Mouse (Mus musculus): Measurements from ENCODE around the gene Etv6. TPM values are rescaled to one million over a fixed set of nuclear protein-coding genes. Genes with fewer than 3 reads are reported as not detected.

The Etv6 gene
- polyA plus RNA-seq, 1 experiment: 4.4 TPM

GRCm38 (mm10) chr6:134163346-134163745 lies 127.8 kb downstream of the Etv6 start:
- TF ChIP-seq CTCF (IDR thresholded peaks at IDR 0.05; ENCODE audit: control insufficient read depth, insufficient read depth, insufficient replicate concordance, low read depth, low read length): no peak
- no peak for TF ChIP-seq POLR2A (IDR thresholded peaks at IDR 0.05; ENCODE audit: control insufficient read depth, low read depth, low read length)
- Histone ChIP-seq H3K4me1 (ENCODE audit: control insufficient read depth, insufficient read depth, low read length) (no peaks in the 10 kb centered on the region), H3K4me3 (ENCODE audit: control insufficient read depth, low read depth, low read length) (no peak overlapping the region), H3K27ac (ENCODE audit: control insufficient read depth, insufficient read depth, low read depth, low read length) (no peak overlapping the region), H3K27me3 (ENCODE audit: control insufficient read depth, insufficient read depth, low read length) (no peaks in the 10 kb centered on the region), H3K36me3 (ENCODE audit: control insufficient read depth, insufficient read depth, low read length) (no peaks in the 10 kb centered on the region)

- Histone ChIP-seq H3K4me3 (ENCODE audit: control insufficient read depth, low read depth, low read length) (no peak overlapping the region), H3K27me3 (ENCODE audit: control insufficient read depth, insufficient read depth, low read length) (no peaks in the 10 kb centered on the region), H3K4me1 (ENCODE audit: control insufficient read depth, insufficient read depth, low read length) (no peaks in the 10 kb centered on the region), H3K27ac (ENCODE audit: control insufficient read depth, insufficient read depth, low read depth, low read length) (no peak overlapping the region), H3K36me3 (ENCODE audit: control insufficient read depth, insufficient read depth, low read length) (no peaks in the 10 kb centered on the region)
- TF ChIP-seq CTCF (IDR thresholded peaks at IDR 0.05; ENCODE audit: control insufficient read depth, insufficient read depth, insufficient replicate concordance, low read depth, low read length) (no peak), POLR2A (IDR thresholded peaks at IDR 0.05; ENCODE audit: control insufficient read depth, low read depth, low read length) (no peak)
Observed at GRCm38 (mm10) chr6:134164356-134164755, 128.9 kb downstream of the Etv6 start.

- H3K27ac ChIP-seq (ENCODE audit: control insufficient read depth, insufficient read depth, low read depth, low read length): no peak overlapping the region
- no peaks in the 10 kb centered on the region for H3K4me1 ChIP-seq (ENCODE audit: control insufficient read depth, insufficient read depth, low read length)
- no peaks in the 10 kb centered on the region for H3K36me3 ChIP-seq (ENCODE audit: control insufficient read depth, insufficient read depth, low read length)
- no peak for TF ChIP-seq POLR2A (IDR thresholded peaks at IDR 0.05; ENCODE audit: control insufficient read depth, low read depth, low read length)
- no peak for TF ChIP-seq CTCF (IDR thresholded peaks at IDR 0.05; ENCODE audit: control insufficient read depth, insufficient read depth, insufficient replicate concordance, low read depth, low read length)
- no peaks in the 10 kb centered on the region for H3K27me3 ChIP-seq (ENCODE audit: control insufficient read depth, insufficient read depth, low read length)
- no peak overlapping the region for H3K4me3 ChIP-seq (ENCODE audit: control insufficient read depth, low read depth, low read length)
Observed at GRCm38 (mm10) chr6:134165012-134165411, 129.5 kb downstream of the Etv6 start.

- no peaks in the 10 kb centered on the region; the same call in 1 of the 2 replicates for H3K4me1 ChIP-seq (ENCODE audit: control insufficient read depth, insufficient read depth, low read length)
- no peak overlapping the region for H3K4me3 ChIP-seq (ENCODE audit: control insufficient read depth, low read depth, low read length)
- no peaks in the 10 kb centered on the region for H3K27me3 ChIP-seq (ENCODE audit: control insufficient read depth, insufficient read depth, low read length)
- H3K36me3 ChIP-seq (ENCODE audit: control insufficient read depth, insufficient read depth, low read length): no peaks in the 10 kb centered on the region
- H3K27ac ChIP-seq (ENCODE audit: control insufficient read depth, insufficient read depth, low read depth, low read length): no peak overlapping the region
- TF ChIP-seq CTCF (IDR thresholded peaks at IDR 0.05; ENCODE audit: control insufficient read depth, insufficient read depth, insufficient replicate concordance, low read depth, low read length): no peak
- no peak for TF ChIP-seq POLR2A (IDR thresholded peaks at IDR 0.05; ENCODE audit: control insufficient read depth, low read depth, low read length)
Observed at GRCm38 (mm10) chr6:134167963-134168362, 132.5 kb downstream of the Etv6 start.

GRCm38 (mm10) chr6:134168799-134169198 lies 133.3 kb downstream of the Etv6 start:
- TF ChIP-seq CTCF (IDR thresholded peaks at IDR 0.05; ENCODE audit: control insufficient read depth, insufficient read depth, insufficient replicate concordance, low read depth, low read length) (no peak), POLR2A (IDR thresholded peaks at IDR 0.05; ENCODE audit: control insufficient read depth, low read depth, low read length) (no peak)
- Histone ChIP-seq H3K4me1 (ENCODE audit: control insufficient read depth, insufficient read depth, low read length) (no peaks in the 10 kb centered on the region; the same call in 1 of the 2 replicates), H3K27me3 (ENCODE audit: control insufficient read depth, insufficient read depth, low read length) (no peaks in the 10 kb centered on the region), H3K36me3 (ENCODE audit: control insufficient read depth, insufficient read depth, low read length) (no peaks in the 10 kb centered on the region), H3K27ac (ENCODE audit: control insufficient read depth, insufficient read depth, low read depth, low read length) (no peak overlapping the region), H3K4me3 (ENCODE audit: control insufficient read depth, low read depth, low read length) (no peak overlapping the region)

GRCm38 (mm10) chr6:134171235-134171634 lies 135.7 kb downstream of the Etv6 start:
- H3K36me3 ChIP-seq (ENCODE audit: control insufficient read depth, insufficient read depth, low read length): no peaks in the 10 kb centered on the region
- H3K4me1 ChIP-seq (ENCODE audit: control insufficient read depth, insufficient read depth, low read length): no peaks in the 10 kb centered on the region; the same call in 1 of the 2 replicates
- H3K27ac ChIP-seq (ENCODE audit: control insufficient read depth, insufficient read depth, low read depth, low read length): no peak overlapping the region
- TF ChIP-seq CTCF (IDR thresholded peaks at IDR 0.05; ENCODE audit: control insufficient read depth, insufficient read depth, insufficient replicate concordance, low read depth, low read length): no peak
- TF ChIP-seq POLR2A (IDR thresholded peaks at IDR 0.05; ENCODE audit: control insufficient read depth, low read depth, low read length): no peak
- H3K27me3 ChIP-seq (ENCODE audit: control insufficient read depth, insufficient read depth, low read length): no peaks in the 10 kb centered on the region
- no peak overlapping the region for H3K4me3 ChIP-seq (ENCODE audit: control insufficient read depth, low read depth, low read length)

GRCm38 (mm10) chr6:134171906-134172728 lies 136.6 kb downstream of the Etv6 start:
- H3K27ac ChIP-seq (ENCODE audit: control insufficient read depth, insufficient read depth, low read depth, low read length): no peak overlapping the region
- no peaks in the 10 kb centered on the region for H3K36me3 ChIP-seq (ENCODE audit: control insufficient read depth, insufficient read depth, low read length)
- H3K4me3 ChIP-seq (ENCODE audit: control insufficient read depth, low read depth, low read length): no peak overlapping the region
- H3K4me1 ChIP-seq (ENCODE audit: control insufficient read depth, insufficient read depth, low read length): no peaks in the 10 kb centered on the region; the same call in 1 of the 2 replicates
- H3K27me3 ChIP-seq (ENCODE audit: control insufficient read depth, insufficient read depth, low read length): no peaks in the 10 kb centered on the region
- TF ChIP-seq POLR2A (IDR thresholded peaks at IDR 0.05; ENCODE audit: control insufficient read depth, low read depth, low read length): no peak
- TF ChIP-seq CTCF (IDR thresholded peaks at IDR 0.05; ENCODE audit: control insufficient read depth, insufficient read depth, insufficient replicate concordance, low read depth, low read length): no peak

Data from testis, adult 2 months (tissue).